Mouse (Mus musculus) B cell, adult 2 months (primary cell): Measurements from ENCODE around the gene Uqcc2.

ENCODE experiments used
- DNase-seq, 2 experiments: peaks; one replicate each; pipeline ENCODE4 v3.0.0; 2022

Gene Uqcc2

GRCm38 (mm10) chr17:27154256-27154655 lies 20.5 kb upstream of the Uqcc2 start:
- no peak for DNase-seq

GRCm38 (mm10) chr17:27153773-27154193 lies 20.1 kb upstream of the Uqcc2 start:
- DNase-seq: no peak

DNA sequence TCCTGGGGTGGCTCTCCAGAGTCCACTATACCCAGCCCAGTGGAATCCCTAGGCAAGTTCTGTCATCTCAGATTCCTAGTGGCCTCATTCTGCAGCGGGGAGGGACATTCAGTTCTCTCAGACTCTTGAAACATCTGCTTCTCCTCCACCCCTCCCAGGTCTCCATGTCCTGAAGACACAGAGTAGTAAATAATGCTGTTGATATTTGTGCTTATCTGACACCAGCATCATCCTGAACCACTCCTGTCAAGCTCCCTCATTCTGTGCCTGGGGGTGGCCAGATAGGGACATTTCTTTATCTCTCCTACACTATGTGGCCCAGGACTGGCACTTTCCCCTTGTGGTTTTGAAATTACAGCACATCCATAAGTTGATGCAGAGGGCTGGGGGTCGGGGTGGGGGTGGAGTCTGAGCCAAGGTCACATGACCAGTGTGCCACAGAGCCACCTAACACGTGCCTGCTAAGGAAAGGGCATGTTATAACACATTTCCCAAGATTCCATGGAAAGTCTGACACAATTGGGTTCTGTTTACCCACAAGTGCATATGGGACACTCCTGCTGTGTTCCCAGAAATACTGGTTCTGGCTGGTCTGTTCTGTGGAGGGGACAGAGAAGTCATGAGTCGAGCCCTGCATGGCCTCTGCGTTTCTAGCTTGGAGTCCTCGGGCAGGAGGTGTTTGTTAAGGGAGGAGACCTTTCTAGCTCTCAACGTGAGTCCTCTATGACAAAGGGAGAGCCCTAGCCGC lies 19.4 kb upstream of the Uqcc2 start:
- no peak for DNase-seq

DNA sequence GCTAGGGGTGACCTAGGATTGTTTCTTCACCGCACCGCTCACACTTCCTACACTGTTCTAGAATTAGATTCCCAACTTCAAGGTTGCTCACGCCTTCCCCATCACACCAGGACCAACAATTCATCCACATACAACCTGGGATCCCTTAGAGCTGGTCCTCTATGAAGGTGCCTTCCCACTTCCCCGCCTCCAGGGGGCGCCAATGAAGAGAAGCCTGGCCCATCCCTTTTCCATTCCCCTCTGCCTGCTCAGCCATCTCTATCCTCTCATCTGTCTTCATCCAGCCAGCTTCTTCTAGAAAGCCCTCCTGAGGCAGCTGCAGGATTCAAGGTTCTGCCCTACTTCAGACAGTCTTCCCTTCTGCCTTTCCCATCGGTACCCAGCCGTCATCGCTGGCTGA lies 17.7 kb upstream of the Uqcc2 start:
- DNase-seq: peak; percentile 62 to 66

DNA sequence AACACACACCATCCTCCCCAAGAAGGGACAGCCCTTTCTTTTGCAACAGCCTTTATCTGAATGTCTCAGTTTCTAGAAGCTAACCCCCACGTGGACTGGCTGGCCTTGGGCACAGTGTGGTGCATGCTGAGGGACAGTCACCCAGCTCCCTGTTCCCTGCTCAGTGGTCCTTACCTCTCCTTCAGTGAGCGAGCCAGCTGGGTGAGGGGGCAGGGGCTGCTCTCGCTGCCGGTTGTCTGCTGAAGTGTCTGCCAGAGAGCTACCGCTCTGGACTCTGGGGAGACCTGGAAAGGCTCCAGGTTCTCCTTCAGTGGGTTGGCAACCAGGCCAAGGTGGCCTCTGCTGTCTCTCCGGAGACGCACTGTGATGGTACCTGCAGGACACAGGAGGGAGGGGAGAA lies 17.2 kb upstream of the Uqcc2 start:
- DNase-seq: no peak

GRCm38 (mm10) chr17:27146323-27146923 lies 12.7 kb upstream of the Uqcc2 start:
- no peak for DNase-seq

GRCm38 (mm10) chr17:27144152-27144551 lies 10.4 kb upstream of the Uqcc2 start:
- no peak for DNase-seq

DNA sequence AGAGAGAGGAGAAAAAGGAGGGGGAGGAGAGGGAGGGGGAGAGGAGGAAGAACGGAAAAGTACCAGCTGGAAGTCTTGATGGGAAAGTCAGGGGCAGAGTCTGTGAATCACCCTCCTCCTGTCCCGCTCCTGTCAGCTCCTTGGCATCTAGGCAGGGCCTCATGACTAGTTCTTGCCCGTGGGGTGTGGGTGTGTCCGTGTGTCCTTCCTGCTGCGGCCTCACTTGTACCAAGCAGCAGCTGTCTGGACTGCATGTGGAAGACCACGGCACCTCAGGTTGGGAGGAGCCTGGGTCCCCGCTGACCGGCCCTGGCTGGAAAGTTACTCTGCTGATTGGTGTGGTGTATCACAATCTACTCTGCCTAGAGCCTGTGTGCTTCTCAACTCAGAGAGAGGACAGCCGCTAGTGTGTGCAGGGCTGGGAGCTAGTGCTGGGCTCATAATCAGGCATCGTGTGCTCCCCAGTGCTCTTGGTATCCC lies 8.3 kb upstream of the Uqcc2 start:
- no peak for DNase-seq

GRCm38 (mm10) chr17:27140262-27140661 lies 6.5 kb upstream of the Uqcc2 start:
- no peak for DNase-seq

GRCm38 (mm10) chr17:27139304-27139703 lies 5.6 kb upstream of the Uqcc2 start:
- DNase-seq: no peak

DNA sequence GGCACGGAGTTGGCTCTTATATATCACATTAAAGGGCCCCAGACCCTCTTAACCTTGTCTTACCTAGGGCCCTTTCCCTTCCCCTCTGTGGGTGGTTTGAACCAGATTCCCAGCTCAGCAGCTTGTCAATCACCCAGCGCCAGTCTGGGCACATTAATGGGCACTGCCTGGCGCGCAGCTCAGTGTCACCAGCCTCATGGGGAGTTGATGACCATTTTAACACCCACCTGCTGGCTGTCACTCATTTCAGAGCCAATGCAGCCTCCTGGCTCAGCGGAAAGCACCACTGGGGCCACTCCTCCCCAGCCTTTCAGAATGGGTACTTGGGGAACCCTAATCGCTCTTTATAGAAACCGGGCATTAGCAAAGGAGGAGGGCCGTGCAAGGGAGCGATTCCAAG lies 4.7 kb upstream of the Uqcc2 start:
- no peak for DNase-seq

DNA sequence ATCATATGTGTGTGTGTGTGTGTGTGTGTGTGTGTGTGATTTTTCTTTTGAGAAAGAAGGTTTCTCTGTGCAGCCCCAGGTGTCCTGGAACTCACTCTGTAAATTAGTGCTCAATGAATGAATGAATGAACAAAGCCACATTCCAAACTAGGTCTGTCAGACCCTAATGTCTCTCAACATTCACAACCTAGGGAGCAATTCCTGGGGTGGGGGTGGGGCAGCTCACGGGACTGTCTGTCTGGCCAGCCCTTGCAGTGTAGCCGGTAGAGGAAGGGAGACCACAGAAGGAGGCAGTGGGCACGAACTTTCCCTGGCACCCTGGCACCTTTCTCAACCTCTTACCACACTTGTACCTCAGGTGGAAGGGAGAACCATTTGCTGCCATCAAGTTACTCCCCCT lies 999 bp upstream of the Uqcc2 start:
- DNase-seq: no peak

- no peak for DNase-seq
Measured at GRCm38 (mm10) chr17:27134187-27134586, 471 bp upstream of the Uqcc2 start.

DNA sequence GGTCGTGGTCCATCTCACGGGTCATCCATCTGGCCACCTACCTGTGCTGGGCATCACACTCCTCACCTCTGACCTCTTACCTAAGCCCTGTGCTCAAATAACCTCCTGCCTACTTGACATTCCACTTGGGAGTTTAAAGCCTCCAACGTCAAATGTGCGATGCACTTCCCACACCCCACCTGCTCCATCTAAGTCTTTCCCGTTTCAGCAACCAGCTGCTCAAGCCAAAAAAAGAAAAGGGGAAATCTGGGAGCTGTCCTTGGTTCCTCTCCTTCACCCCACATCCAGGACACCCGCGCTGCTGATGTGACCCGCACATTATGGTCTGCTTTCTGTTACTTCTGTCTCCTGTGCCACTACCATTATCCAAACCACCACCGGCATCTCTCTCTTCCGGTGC lies 1.5 kb downstream of the Uqcc2 start:
- no peak for DNase-seq

DNA sequence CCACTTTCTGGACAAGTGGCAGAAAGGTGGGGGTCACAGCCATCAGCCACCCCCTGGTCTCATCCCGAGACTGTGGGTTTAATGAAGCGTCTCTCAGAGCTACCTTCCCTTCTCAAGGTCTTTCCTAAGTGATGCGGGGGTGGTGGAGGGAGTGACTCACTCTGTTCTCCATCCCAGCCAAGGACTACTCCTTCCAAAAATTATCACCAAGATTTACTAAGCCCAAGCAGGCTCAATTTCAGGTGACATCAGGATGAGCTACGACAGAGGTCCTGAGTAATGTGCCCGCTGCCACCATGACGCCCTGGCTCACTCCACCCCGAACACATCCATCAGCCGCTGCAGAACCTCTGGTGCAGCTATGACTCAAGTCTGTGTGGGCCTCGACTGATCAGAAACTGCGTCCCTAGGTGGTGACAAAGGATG lies 2.5 kb downstream of the Uqcc2 start:
- no peak for DNase-seq

- no peak for DNase-seq
Measured at GRCm38 (mm10) chr17:27130246-27130645, 3.5 kb downstream of the Uqcc2 start.

DNA sequence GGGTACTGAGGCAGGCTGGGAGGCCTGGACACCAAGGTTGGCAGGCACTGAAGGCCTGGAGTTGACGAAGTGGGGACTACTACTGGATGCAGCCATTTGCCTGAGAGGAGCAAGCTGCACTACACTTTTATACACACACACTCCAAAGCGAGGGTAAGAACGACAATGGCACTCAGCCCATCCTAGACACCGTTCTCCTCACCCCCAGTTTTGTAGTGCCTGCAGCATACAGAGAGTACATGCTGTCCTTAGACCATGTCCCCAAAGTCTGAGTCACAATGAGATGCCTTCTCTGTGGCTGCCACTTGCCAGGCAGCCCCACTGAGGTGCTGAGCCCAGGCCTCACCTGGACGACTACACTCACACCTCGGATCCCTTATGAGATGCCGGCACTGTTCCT lies 3.9 kb downstream of the Uqcc2 start:
- DNase-seq: no peak

DNA sequence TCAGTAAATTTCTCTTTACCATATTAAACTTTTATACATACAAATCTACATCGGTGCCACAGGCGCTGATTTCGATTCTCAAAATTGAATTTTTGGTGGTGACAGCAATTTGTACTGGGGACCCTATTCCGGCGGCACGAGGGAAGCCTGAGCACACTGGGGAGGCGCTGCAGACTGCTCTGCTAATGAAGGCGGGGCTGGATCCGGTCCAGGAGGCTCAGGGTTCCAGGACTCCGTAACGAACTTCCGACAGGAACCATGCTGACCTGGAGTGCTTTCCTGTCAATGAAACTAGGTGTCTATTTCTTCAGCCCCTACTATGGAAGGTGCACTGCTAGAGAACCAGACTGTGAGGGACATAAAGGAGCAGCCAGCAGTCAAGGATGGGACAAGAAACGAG lies 4.4 kb downstream of the Uqcc2 start:
- DNase-seq: no peak

- DNase-seq: no peak
Measured at GRCm38 (mm10) chr17:27128189-27128588, 5.5 kb downstream of the Uqcc2 start.

DNA sequence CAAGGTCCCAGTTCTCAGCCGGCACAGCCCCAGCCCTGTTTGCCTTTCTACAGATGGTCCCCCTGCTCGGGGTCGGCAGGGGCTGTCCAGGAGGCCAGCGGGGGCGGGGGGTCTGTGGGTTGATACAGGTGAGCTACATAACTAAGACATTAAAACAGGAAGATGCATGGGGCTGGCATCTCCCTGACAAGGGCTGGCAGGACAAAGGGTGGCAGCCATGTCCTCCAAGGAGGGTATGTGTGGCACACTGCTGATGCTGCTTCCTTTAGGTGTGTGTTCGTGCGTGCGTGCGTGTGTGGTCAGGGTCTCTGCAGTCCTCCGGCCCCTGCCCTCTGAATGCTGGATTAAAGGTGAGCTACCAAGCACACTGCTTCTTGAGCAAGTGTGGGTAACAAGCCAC lies 6.7 kb downstream of the Uqcc2 start:
- no peak for DNase-seq

DNA sequence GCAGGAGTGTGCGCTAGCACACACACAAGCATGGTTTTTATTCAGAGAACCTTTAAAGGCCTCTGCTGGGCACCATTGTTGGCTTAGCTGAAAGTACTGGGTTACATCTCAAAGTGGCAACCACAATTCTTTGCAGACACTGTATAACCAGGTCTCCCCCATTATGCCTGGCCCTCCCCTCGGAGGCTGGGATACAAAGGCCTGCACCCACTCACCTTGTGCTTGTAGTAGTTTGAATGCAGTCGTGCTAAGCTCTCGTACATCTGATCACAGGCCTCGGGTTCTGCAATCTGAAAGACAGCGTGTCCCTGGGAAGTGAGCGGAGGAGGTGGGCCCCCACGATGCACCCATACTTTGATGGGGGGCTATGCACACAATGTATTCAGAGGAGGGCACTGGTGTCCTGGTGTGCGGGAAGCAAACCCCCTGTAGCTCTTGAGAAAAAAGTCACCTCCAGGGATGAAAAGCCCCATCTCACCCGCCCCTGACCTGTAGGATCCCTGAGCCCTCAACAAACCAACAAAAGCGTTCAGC lies 8.0 kb downstream of the Uqcc2 start:
- no peak for DNase-seq

- peak; percentile 91 for DNase-seq
Measured at GRCm38 (mm10) chr17:27125185-27125584, 8.5 kb downstream of the Uqcc2 start.

DNA sequence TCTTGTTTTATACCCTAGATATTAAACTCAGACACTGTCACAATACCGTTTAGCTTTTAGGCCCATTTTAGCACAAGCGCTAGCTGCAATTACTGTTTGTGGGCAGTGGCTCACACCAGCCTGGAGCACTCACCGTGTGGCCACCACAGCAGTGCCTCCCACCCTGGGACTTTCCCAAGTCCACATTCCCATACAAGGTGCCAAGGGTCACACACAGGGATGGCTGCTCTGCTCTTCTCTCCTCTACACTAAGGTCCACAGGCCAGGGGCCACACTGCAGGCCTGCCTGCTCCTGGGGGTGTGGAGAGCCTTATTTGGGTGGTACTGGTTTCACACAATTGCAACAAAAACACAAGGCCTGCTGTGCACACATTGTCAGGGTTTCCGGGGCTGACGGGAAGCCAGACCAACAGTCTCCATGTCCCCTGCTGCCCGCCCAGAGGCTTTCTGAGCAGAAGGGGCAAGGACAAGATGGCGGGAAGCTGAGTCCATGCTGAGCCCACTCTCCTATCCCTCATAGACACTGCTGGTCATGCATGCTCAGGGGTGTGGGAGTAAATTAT lies 9.8 kb downstream of the Uqcc2 start:
- no peak for DNase-seq

- DNase-seq: no peak
Measured at GRCm38 (mm10) chr17:27123103-27123502, 10.6 kb downstream of the Uqcc2 start.
